ENCODE assay signal across 20 mouse cellular contexts in the genomic region with DNA sequence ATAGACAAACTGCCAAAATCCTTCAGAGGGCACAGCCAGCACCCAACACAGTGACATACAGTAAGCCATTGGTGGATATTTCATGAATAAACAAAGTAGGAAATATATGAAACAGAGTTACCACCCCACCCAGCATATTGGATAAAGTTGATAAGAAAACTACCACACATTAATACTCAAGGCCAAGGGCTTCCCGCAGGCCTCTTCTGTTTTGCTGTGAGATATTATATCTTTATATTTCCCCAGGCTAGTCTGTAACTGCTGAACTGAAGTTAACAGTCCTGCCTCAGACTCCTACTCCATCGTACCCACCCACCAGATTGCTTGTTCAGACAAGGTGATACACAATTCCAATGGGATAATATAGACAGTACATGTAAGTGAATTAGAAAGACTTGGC.
"Had no signal": no experiment of that assay in that cellular context is flagged by ENCODE, and none has a peak within 500 bp of the region (broad histone marks: within the 10 kb centered on the region; RNA-seq: fewer than 3 reads in every experiment).

No protein-coding gene starts in this region.

- H3K27ac ChIP-seq: left cerebral cortex, adult 2 months; liver, embryonic 14.5 days; midbrain, embryonic 12.5 days; midbrain, embryonic 15.5 days; neural tube, embryonic 12.5 days; neural tube, embryonic 15.5 days; stomach, postnatal 0 days had no signal

- H3K9ac ChIP-seq: liver, embryonic 14.5 days; midbrain, embryonic 12.5 days; midbrain, embryonic 15.5 days; neural tube, embryonic 12.5 days; neural tube, embryonic 15.5 days had no signal

- H3K4me3 ChIP-seq: left cerebral cortex, adult 2 months; midbrain, embryonic 12.5 days; midbrain, embryonic 15.5 days; neural tube, embryonic 12.5 days; neural tube, embryonic 15.5 days had no signal

- ATAC-seq: intestine, postnatal 0 days; midbrain, embryonic 15.5 days had no signal

- H3K9me3 ChIP-seq: midbrain, embryonic 12.5 days; midbrain, embryonic 15.5 days; neural tube, embryonic 12.5 days; neural tube, embryonic 15.5 days had no signal

- DNase-seq: kidney, adult 2 months; kidney, postnatal 10 days; kidney, postnatal 36 days; layer of hippocampus, postnatal 36 days; lung, adult 2 months; lung, postnatal 14 days; lung, postnatal 4 days; right cerebral cortex, adult 18-20 months; right cerebral cortex, postnatal 14 days; right cerebral cortex, postnatal 4 days; thymus, adult 2 months; thymus, postnatal 25 days had no signal

- H3K4me2 ChIP-seq: midbrain, embryonic 12.5 days; midbrain, embryonic 15.5 days; neural tube, embryonic 12.5 days; neural tube, embryonic 15.5 days had no signal

- H3K27me3 ChIP-seq: midbrain, embryonic 15.5 days; neural tube, embryonic 12.5 days; neural tube, embryonic 15.5 days had no signal

- H3K36me3 ChIP-seq: midbrain, embryonic 12.5 days; midbrain, embryonic 15.5 days; neural tube, embryonic 12.5 days; neural tube, embryonic 15.5 days had no signal
